Mouse (Mus musculus) limb, embryonic 13.5 days (tissue): Measurements from ENCODE around the gene Gm11564. TPM values are rescaled to one million over a fixed set of nuclear protein-coding genes. Genes with fewer than 3 reads are reported as not detected.
"Not testable (repeated sequence)": the region's sequence is repeated elsewhere in the genome, so short reads cannot be mapped to it uniquely, and the experiment has no call there.

Experiments used
- ATAC-seq: fragments of 200-750 bp; cut with Nextera tagmentation; 2 replicates; pipeline ENCODE4 v1.8.0; 2017; ENCODE audit warnings: low read depth, moderate number of reproducible peaks, moderate TSS enrichment; ENCODE audit not compliant: low FRiP score
- H3K27ac ChIP-seq: fragments of 300-500 bp; sonication (generic); 2 replicates; pipeline ENCODE4 v1.5.1; 2015; ENCODE audit warnings: inconsistent platforms, mild to moderate bottlenecking, moderate library complexity
- H3K27me3 ChIP-seq: fragments of 300-500 bp; sonication (generic); 2 replicates; pipeline ENCODE4 v1.6.1; 2015; ENCODE audit warnings: mild to moderate bottlenecking, inconsistent platforms
- H3K36me3 ChIP-seq: fragments of 300-500 bp; sonication (generic); 2 replicates; pipeline ENCODE4 v1.6.1; 2015; ENCODE audit warnings: inconsistent platforms, mild to moderate bottlenecking, moderate library complexity
- H3K4me1 ChIP-seq: fragments of 300-500 bp; sonication (generic); 2 replicates; pipeline ENCODE4 v1.6.1; 2015; ENCODE audit warnings: inconsistent platforms
- H3K4me2 ChIP-seq: fragments of 300-500 bp; sonication (generic); replicated peaks from 2 replicates; pipeline ENCODE4 v1.6.1; 2015; ENCODE audit warnings: inconsistent platforms, mild to moderate bottlenecking, moderate library complexity
- H3K4me3 ChIP-seq: fragments of 300-500 bp; sonication (generic); 2 replicates; pipeline ENCODE4 v1.5.1; 2015; ENCODE audit warnings: moderate library complexity, mild to moderate bottlenecking, inconsistent platforms
- H3K9ac ChIP-seq: fragments of 300-500 bp; sonication (generic); 2 replicates; pipeline ENCODE4 v1.6.1; 2015; ENCODE audit warnings: mild to moderate bottlenecking, inconsistent platforms
- H3K9me3 ChIP-seq: fragments of 300-500 bp; sonication (generic); 2 replicates; pipeline ENCODE4 v1.6.1; 2016; ENCODE audit warnings: inconsistent platforms
- WGBS: fragments of 180-500 bp; shearing (Covaris S2); methylation state at CpG from one replicate; pipeline ENCODE4 v1.1.7; 2015; 5-methylcytosine and 5-hydroxymethylcytosine counted together
- polyA plus RNA-seq: library from polyadenylated mRNA; unstranded; fragments of >200 nt; fragmentation: Nextera tagmentation; extraction: Ambion mirVana; gene quantifications from 2 replicates; pipeline ENCODE4 v1.2.1, GENCODE M21; 2015

Gm11564 gene
- polyA plus RNA-seq, result not detected in 2 replicates

DNA sequence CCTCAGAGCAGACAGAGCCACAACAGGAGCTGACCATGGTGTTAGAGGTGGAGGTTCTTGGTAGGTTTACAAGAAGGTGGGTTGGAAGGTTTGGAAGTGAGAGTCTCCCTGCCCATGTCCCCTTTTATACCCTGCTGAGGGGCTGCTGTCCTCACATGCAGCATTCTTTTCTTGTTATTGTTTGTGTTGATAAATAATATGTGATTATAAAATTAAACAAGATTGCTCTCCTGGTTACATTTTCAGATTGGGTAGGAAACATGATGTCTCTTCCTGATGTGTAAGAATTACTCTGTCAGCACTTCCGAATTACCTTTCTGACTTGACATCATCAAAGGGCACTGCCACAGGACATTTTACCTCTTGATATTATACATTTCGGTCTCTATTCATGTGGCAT lies at the start of gene Gm11564:
TSS of gene Gm11564 (minus strand) at position 101 of the 400 bp plus-strand sequence.
- H3K4me2 ChIP-seq, H3K4me3 ChIP-seq, ATAC-seq, H3K27ac ChIP-seq, H3K36me3 ChIP-seq, H3K4me1 ChIP-seq, H3K27me3 ChIP-seq, H3K9ac ChIP-seq, H3K9me3 ChIP-seq: not testable (repeated sequence)
- WGBS, result 82% methylated on average over 2 of the region's 2 CpGs

DNA sequence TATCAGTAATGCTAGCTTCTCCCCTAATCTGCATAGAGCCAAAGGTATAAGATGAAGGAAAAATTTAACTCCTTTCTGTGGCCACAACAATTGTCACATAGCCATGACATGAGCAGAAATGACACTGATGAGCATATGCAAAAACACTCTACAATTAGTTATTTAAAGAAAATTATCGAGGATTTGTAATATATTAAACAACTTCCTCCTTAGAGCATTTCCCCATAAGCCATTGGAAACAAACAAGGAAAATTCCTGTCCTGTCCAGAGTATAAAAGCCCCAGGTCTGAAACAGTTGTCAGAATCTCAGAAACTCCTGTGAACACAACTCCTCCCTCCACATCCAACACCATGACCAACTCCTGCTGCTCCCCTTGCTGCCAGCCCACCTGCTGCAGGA lies 48.7 kb upstream of the Gm11564 start, which contains the start of gene Gm11559:
TSS of gene Gm11559 (plus strand) at position 301 of the 400 bp plus-strand sequence.
- H3K36me3 ChIP-seq, ATAC-seq, H3K4me1 ChIP-seq, H3K9me3 ChIP-seq, H3K27ac ChIP-seq, H3K27me3 ChIP-seq, H3K4me2 ChIP-seq, H3K9ac ChIP-seq, H3K4me3 ChIP-seq: not testable (repeated sequence)
- 54% methylated on average over 1 of the region's 1 CpGs for WGBS

DNA sequence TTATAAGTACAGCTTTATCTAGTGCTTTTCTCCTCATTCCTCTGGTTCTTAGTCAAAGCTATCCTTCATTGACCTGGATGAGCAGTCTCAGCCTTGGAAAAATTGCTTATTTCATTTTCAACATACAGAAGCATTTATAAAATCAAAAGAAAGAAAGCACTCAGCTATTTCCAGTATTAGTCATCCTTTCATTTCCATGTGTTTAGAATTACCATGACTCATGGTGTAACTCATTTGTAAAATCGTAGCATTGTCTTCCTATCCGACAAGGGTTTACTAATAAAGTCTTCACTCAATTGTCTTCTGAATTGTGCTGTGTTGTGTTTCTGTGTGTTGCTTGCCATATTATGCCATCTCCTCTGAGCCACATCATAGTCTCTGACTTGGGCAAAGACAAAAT lies 43.3 kb upstream of the Gm11564 start:
- 73% methylated on average over 2 of the region's 2 CpGs for WGBS
- no peaks in the 10 kb centered on the region for H3K27me3 ChIP-seq
- H3K36me3 ChIP-seq, result no peaks in the 10 kb centered on the region
- no peak overlapping the region for H3K4me3 ChIP-seq
- H3K4me2 ChIP-seq, result no peak overlapping the region
- no peaks in the 10 kb centered on the region for H3K4me1 ChIP-seq
- H3K27ac ChIP-seq, result no peak overlapping the region
- no peaks in the 10 kb centered on the region for H3K9me3 ChIP-seq
- no peak for ATAC-seq
- H3K9ac ChIP-seq, result no peak overlapping the region

DNA sequence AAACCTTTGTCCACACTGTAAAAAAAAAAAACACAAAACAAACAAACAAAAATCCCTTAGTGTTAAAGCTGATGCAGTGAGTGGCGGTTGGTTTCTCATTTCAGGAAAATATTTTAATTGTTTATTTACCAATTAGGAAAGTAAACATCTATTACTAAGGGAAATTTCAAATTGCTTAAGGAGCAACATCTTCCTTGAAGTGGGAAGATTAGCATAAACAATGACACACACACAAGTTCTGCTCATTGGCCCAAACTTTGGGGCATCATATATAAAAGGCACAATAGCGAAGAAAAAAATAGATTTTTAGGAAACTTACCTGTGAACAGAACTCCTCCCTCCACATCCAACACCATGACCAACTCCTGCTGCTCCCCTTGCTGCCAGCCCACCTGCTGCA lies 42.2 kb upstream of the Gm11564 start, which contains the start of gene Gm11568:
TSS of gene Gm11568 (plus strand) at position 301 of the 400 bp plus-strand sequence.
- 85% methylated on average over 2 of the region's 2 CpGs for WGBS
- H3K9me3 ChIP-seq, result no peaks in the 10 kb centered on the region
- no peaks in the 10 kb centered on the region for H3K36me3 ChIP-seq
- H3K4me1 ChIP-seq, result no peaks in the 10 kb centered on the region
- H3K9ac ChIP-seq, result no peak within 1 kb of the TSS
- H3K27ac ChIP-seq, result no peak within 1 kb of the TSS
- H3K4me3 ChIP-seq, result no peak within 1 kb of the TSS
- ATAC-seq, result no peak
- H3K27me3 ChIP-seq, result no peaks in the 10 kb centered on the region
- no peak within 1 kb of the TSS for H3K4me2 ChIP-seq

DNA sequence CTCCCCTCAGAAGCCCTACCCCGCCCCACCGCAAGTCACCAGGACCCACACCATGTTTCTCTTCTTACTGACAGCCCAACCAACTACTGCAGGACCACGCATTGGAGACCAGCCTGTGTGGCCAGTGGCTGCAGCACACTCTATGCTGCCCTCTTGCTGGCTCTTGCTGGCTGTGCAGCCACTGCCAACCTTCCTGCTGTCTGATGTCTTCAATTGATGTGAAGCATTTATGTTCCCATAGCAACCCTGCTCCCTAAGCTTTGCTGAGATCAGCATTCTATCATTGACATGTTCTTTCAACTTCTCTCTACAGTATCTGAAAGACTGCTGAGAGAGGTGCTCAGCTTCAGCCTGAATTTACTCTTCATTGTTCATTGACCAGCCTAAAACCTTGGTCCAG lies 38.7 kb upstream of the Gm11564 start:
- H3K4me2 ChIP-seq, result no peak overlapping the region
- H3K27ac ChIP-seq, result no peak overlapping the region
- H3K4me3 ChIP-seq, result no peak overlapping the region
- H3K9ac ChIP-seq, result no peak overlapping the region
- H3K27me3 ChIP-seq, result no peaks in the 10 kb centered on the region
- no peaks in the 10 kb centered on the region for H3K36me3 ChIP-seq
- H3K4me1 ChIP-seq, result no peaks in the 10 kb centered on the region
- no peak for ATAC-seq
- 54% methylated on average over 3 of the region's 3 CpGs for WGBS
- no peaks in the 10 kb centered on the region for H3K9me3 ChIP-seq

DNA sequence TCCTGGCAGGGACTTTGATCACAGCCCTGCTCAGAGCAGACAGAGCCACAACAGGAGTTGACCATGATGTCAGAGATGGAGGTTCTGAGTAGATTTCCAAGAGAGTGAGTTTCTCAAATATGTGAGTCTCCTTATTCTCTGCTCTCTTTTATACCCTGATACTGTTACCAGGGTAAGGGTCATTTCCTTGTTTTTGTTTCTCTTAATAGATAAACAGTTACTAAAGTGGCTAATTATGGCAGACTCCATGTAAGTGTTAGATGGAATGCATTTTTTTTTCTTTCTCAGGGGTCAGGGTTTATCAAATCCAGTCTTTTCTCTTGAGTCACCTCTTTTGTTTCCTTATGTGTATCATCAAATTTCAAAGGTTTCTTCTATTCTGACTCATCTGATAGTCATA lies 36.0 kb upstream of the Gm11564 start, which contains the start of gene Krtap4-16:
TSS of gene Krtap4-16 (minus strand) at position 101 of the 400 bp plus-strand sequence.
- no peaks in the 10 kb centered on the region for H3K4me1 ChIP-seq
- no peaks in the 10 kb centered on the region for H3K27me3 ChIP-seq
- no peak within 1 kb of the TSS for H3K9ac ChIP-seq
- H3K36me3 ChIP-seq, result no peaks in the 10 kb centered on the region
- H3K27ac ChIP-seq, result no peak within 1 kb of the TSS
- H3K9me3 ChIP-seq, result no peaks in the 10 kb centered on the region
- no peak within 1 kb of the TSS for H3K4me3 ChIP-seq
- no peak within 1 kb of the TSS for H3K4me2 ChIP-seq
- ATAC-seq, result no peak

DNA sequence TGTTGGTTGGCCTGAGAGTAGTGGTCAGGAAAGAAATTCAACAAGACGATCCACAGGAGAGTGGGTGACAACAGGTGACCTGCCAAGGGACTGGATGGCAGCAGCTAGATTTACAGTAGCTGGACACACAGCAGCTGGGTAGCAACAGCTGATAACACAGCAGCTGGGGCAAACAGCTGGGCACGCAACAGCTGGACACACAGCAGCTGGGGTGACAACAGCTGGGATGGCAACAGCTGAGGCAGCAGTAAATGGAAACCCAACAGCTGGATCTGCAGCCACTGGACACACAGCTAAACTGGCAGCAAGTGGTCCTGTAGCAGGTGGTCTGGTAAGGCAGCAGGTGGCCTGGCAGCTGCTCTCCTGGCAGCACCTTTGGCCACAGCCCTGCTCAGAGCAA lies 31.3 kb upstream of the Gm11564 start:
- Histone ChIP-seq H3K27ac (no peak overlapping the region), H3K36me3 (no peaks in the 10 kb centered on the region), H3K27me3 (no peaks in the 10 kb centered on the region), H3K4me1 (no peaks in the 10 kb centered on the region), H3K9ac (no peak overlapping the region), H3K4me2 (no peak overlapping the region), H3K4me3 (no peak overlapping the region), H3K9me3 (no peaks in the 10 kb centered on the region)
- ATAC-seq, result no peak
- WGBS, result 90% methylated on average over 2 of the region's 2 CpGs

DNA sequence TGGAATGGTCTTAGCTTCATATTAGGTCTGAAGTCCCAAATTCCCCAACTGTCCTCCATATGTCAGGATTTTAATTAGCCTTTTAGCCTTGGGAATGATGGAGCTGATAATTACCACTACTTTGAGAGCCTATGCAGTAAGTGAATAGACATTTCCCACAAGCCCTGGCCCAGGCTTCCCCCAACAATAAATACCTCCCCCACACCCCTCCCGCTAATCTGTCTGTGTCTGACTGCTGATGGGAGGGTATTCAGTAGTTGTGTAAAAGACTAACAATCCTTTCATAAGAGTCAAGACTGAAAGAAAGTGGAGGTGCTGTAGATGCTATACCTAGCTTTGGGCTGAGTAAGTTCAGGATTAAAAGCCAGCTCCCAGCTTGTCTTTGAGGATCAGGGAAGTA lies 26.7 kb upstream of the Gm11564 start:
- Histone ChIP-seq H3K27me3 (no peaks in the 10 kb centered on the region), H3K9me3 (no peaks in the 10 kb centered on the region), H3K36me3 (no peaks in the 10 kb centered on the region), H3K4me1 (no peaks in the 10 kb centered on the region), H3K4me2 (no peak overlapping the region), H3K27ac (no peak overlapping the region), H3K4me3 (no peak overlapping the region), H3K9ac (no peak overlapping the region)
- WGBS, result 35% methylated on average over 1 of the region's 1 CpGs
- no peak for ATAC-seq

DNA sequence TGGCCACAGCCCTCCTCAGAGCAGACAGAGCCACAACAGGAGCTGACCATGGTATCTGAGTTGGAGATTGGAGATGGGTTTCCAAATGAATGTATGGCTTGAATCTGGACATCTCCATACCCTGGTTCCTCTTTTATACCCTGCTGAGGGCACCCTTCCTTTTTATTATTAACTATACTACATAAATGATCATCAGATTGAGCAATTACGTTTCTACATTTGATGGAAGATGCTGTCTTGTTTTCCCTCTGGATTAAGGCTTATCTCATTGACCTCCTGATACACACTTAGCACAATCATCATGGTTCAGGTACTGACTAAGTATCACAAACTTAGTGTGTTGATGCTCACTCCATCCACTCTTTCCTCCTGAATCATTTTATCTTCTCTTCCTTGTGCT lies 22.5 kb upstream of the Gm11564 start, which contains the start of gene 2300003K06Rik:
TSS of gene 2300003K06Rik (minus strand) at position 101 of the 400 bp plus-strand sequence.
- H3K9me3 ChIP-seq, result no peaks in the 10 kb centered on the region
- no peaks in the 10 kb centered on the region for H3K4me1 ChIP-seq
- WGBS, result 79% methylated on average over 1 of the region's 1 CpGs
- H3K27me3 ChIP-seq, result no peaks in the 10 kb centered on the region
- H3K9ac ChIP-seq, result no peak within 1 kb of the TSS
- no peaks in the 10 kb centered on the region for H3K36me3 ChIP-seq
- no peak for ATAC-seq
- H3K4me2 ChIP-seq, result no peak within 1 kb of the TSS
- H3K27ac ChIP-seq, result no peak within 1 kb of the TSS
- H3K4me3 ChIP-seq, result no peak within 1 kb of the TSS

DNA sequence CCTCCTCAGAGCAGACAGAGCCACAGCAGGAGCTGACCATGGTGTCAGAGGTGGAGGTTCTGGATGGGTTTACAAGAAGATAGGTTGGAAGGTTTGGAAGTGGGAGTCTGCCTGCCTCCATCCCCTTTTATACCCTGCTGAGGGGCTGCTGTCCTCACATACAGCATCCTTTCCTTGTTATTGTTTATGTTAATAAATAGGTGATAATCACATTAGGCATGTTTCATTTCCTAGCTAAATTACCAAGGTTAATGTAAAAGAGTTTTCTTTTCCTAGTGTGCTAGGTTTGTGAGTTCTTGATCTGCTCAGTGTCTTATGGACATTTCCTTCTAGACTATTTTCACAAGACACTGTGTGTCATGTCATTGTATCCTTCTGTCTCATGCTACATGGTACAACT lies 5.7 kb downstream of the Gm11564 start, which contains the start of gene Krtap4-13:
TSS of gene Krtap4-13 (minus strand) at position 101 of the 400 bp plus-strand sequence.
- H3K36me3 ChIP-seq, ATAC-seq, H3K27ac ChIP-seq, H3K27me3 ChIP-seq, H3K4me1 ChIP-seq, H3K4me2 ChIP-seq, H3K9ac ChIP-seq, H3K9me3 ChIP-seq, H3K4me3 ChIP-seq: not testable (repeated sequence)

DNA sequence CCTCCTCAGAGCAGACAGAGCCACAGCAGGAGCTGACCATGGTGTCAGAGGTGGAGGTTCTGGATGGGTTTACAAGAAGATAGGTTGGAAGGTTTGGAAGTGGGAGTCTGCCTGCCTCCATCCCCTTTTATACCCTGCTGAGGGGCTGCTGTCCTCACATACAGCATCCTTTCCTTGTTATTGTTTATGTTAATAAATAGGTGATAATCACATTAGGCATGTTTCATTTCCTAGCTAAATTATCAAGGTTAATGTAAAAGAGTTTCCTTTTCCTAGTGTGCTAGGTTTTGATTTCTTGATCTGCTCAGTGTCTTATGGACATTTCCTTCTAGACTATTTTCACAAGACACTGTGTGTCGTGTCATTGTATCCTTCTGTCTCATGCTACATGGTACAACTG lies 11.1 kb downstream of the Gm11564 start, which contains the start of gene Gm11554:
TSS of gene Gm11554 (minus strand) at position 101 of the 400 bp plus-strand sequence.
- not testable (repeated sequence) for H3K9ac ChIP-seq, H3K27me3 ChIP-seq, H3K4me3 ChIP-seq, H3K27ac ChIP-seq, H3K4me1 ChIP-seq, ATAC-seq, H3K36me3 ChIP-seq, H3K9me3 ChIP-seq, H3K4me2 ChIP-seq
- WGBS, result no CpG with 5 or more reads among the region's 1 CpGs

DNA sequence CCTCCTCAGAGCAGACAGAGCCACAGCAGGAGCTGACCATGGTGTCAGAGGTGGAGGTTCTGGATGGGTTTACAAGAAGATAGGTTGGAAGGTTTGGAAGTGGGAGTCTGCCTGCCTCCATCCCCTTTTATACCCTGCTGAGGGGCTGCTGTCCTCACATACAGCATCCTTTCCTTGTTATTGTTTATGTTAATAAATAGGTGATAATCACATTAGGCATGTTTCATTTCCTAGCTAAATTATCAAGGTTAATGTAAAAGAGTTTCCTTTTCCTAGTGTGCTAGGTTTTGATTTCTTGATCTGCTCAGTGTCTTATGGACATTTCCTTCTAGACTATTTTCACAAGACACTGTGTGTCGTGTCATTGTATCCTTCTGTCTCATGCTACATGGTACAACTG lies 16.6 kb downstream of the Gm11564 start, which contains the start of gene Gm11569:
TSS of gene Gm11569 (minus strand) at position 101 of the 400 bp plus-strand sequence.
- H3K4me3 ChIP-seq, H3K27ac ChIP-seq, H3K36me3 ChIP-seq, H3K9me3 ChIP-seq, H3K4me1 ChIP-seq, ATAC-seq, H3K4me2 ChIP-seq, H3K27me3 ChIP-seq, H3K9ac ChIP-seq: not testable (repeated sequence)
- WGBS, result no CpG with 5 or more reads among the region's 1 CpGs

DNA sequence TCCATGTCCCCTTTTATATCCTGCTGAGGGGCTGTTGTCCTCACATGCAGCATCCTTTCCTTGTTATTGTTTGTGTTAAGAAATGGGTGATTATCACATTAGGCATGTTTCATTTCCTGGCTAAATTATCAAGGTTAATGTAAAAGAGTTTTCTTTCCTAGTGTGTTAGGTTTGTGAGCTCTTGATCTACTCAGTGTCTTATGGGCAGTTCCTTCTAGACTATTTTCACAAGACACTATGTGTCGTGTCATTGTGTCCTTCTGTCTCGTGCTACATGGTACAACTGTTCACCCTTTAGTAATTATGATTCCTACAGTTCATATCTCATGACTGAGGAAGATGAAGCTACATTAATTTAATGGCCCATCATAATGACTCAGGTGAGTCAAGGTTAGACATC lies 22.1 kb downstream of the Gm11564 start, which contains the start of gene Gm11596:
TSS of gene Gm11596 (minus strand) at position 101 of the 400 bp plus-strand sequence.
- no peaks in the 10 kb centered on the region for H3K9me3 ChIP-seq
- no peaks in the 10 kb centered on the region for H3K36me3 ChIP-seq
- H3K27ac ChIP-seq, result no peak within 1 kb of the TSS
- no peak for ATAC-seq
- WGBS, result 82% methylated on average over 2 of the region's 2 CpGs
- H3K4me2 ChIP-seq, result no peak within 1 kb of the TSS
- H3K27me3 ChIP-seq, result no peaks in the 10 kb centered on the region
- H3K4me3 ChIP-seq, result no peak within 1 kb of the TSS
- no peak within 1 kb of the TSS for H3K9ac ChIP-seq
- no peaks in the 10 kb centered on the region for H3K4me1 ChIP-seq
